Mouse (Mus musculus): ENCODE measurements around the gene Gm17509. TPM values are rescaled to one million over a fixed set of nuclear protein-coding genes. Genes with fewer than 3 reads are reported as not detected.
"Not testable (repeated sequence)": the region's sequence is repeated elsewhere in the genome, so short reads cannot be mapped to it uniquely, and the experiment has no call there.

Gene Gm17509
- polyA plus RNA-seq, 1 experiment: 0.04 TPM

- DNase-seq (ENCODE audit: low spot score): no peak
Measured at GRCm38 (mm10) chr13:117208236-117208635, 12.6 kb downstream of the Gm17509 start, which contains the start of gene Emb. TSS of gene Emb (plus strand) at chr13:117208536.

GRCm38 (mm10) chr13:117206066-117206465 lies 14.8 kb downstream of the Gm17509 start:
- no peak for DNase-seq (ENCODE audit: low spot score)

GRCm38 (mm10) chr13:117204685-117205084 lies 16.2 kb downstream of the Gm17509 start:
- DNase-seq (ENCODE audit: low spot score): no peak

GRCm38 (mm10) chr13:117202755-117203471 lies 18.0 kb downstream of the Gm17509 start:
- DNase-seq (ENCODE audit: low spot score): no peak

- peak; percentile 36 for DNase-seq (ENCODE audit: low spot score)
Measured at GRCm38 (mm10) chr13:117198402-117199083, 22.3 kb downstream of the Gm17509 start.

- DNase-seq (ENCODE audit: low spot score): no peak
Measured at GRCm38 (mm10) chr13:117197666-117198065, 23.2 kb downstream of the Gm17509 start.

- no peak for DNase-seq (ENCODE audit: low spot score)
Measured at GRCm38 (mm10) chr13:117195569-117196495, 25.0 kb downstream of the Gm17509 start.

GRCm38 (mm10) chr13:117193422-117193983 lies 27.4 kb downstream of the Gm17509 start:
- no peak for DNase-seq (ENCODE audit: low spot score)

- DNase-seq (ENCODE audit: low spot score): no peak
Measured at GRCm38 (mm10) chr13:117192161-117192560, 28.7 kb downstream of the Gm17509 start.

- no peak for DNase-seq (ENCODE audit: low spot score)
Measured at GRCm38 (mm10) chr13:117185329-117185728, 35.5 kb downstream of the Gm17509 start.

- no peak for DNase-seq (ENCODE audit: low spot score)
Measured at GRCm38 (mm10) chr13:117183288-117183687, 37.6 kb downstream of the Gm17509 start.

GRCm38 (mm10) chr13:117180912-117181311 lies 40.0 kb downstream of the Gm17509 start:
- DNase-seq (ENCODE audit: low spot score): not testable (repeated sequence)

Other genes starting within 250 kb of the Gm17509 start
- gene Parp8, start 195.5 kb downstream of the Gm17509 start, polyA plus RNA-seq (2012; rRNA removed): 16.5 and 20.4 TPM in 2 replicates
- 6.1 and 6.2 TPM in 2 replicates for gene Emb, start 12.5 kb downstream of the Gm17509 start, polyA plus RNA-seq (2012; rRNA removed)

All from urinary bladder, adult 2 months (tissue).